Mouse (Mus musculus): ENCODE measurements around the gene Galnt17.

Gene Galnt17

DNA sequence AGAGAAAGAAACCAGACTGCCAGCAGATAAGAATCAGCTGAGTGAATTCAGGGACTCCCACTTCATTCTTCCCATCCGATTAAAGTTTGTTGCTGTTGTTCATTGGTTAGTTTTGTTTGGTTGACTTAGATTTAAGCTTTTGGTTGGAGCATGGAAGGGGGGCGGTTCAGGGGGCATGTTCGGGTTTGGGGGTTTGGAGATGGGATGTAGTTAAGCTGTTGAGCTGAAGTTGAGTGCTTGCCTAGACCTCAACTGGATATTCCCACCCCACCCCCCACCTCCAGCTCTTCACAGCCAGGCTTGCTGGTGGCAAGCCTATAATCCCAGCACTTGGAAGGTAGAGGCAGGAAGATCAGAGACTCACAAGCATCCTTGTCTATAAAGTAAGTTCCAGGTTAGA, at the start of gene Galnt17:
TSS of gene Galnt17 (minus strand) at position 101 of the 400 bp plus-strand sequence.
- no peak for DNase-seq (ENCODE audit: low read depth, low spot score)

DNA sequence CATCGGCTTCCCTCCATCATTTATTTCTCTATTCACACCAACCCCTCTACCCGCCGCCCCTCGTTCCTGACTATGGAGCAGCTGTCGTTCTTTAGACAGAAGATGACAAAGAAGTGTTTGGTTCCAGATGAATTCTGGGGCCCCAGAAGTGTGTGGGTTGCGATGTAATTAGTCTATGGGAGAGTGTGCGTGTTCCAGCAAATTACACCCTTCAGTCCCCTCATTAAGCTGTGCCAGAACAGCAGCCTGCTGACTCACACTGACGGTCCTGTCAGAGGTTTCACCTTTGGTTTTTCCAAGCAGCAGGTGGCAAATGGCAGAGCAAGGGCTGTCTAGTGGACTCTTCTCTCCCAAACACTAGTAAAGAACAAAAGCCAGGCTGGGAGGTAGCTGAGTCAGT, 26.2 kb upstream of the Galnt17 start:
- DNase-seq (ENCODE audit: low read depth, low spot score), result no peak

DNA sequence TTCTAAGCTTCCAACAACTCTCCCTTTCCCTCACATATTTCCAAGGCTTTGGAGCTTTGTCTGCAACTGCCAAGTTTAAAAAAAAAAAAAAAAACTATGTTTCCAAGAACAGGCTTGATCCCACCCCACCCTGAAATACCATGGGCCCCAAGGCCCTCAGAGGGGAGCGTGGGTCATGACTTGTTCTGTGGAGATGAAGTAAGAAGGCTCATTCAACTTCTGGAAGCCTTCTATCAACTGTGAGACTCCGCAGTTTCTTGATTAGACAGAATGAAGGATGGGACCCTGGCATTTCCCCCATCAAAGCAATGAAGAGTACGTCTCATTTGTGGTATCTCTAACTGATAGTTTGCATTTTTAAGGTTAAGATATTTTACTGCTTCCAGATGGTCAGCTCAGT, 13.0 kb upstream of the Galnt17 start:
- DNase-seq (ENCODE audit: low read depth, low spot score), result no peak

DNA sequence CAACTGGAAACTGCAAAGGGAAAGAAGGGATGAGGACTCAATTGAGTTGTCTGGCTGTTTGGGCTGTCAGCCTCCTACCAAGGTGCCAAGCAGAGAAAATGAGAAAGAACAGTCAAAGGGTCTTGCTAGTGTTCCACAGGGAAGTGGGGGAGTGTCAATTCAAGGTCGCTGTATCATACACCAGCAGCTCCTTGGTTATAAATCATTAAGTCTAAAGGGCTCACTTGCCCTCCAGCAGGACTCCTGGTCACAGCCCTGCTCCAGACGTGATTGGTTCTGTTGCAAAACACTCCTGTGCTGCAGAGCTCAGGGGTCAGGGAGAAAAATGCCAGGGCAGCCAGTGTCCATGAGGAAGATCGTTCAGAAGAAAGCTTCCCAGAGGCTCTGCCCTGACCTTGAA, 11.3 kb upstream of the Galnt17 start:
- DNase-seq (ENCODE audit: low read depth, low spot score), result no peak

DNA sequence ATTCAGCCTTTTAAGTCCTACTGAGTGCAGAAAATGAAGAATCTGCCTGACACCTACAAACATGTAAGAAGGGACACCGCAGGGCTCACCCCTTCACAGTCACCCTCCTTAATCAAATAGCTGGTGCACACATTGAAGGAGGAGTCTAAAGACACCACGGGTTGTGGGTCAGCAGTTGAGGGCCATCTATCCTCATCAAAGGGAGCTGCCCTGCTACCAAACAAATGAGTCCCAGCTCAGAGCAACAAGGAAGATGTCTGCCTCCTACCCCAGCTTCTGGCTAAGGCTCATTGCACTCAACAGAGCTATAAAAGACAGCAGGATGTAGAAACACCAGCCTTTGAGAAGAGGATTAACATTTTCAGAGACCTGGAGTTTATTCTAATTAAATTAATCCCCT, 10.8 kb upstream of the Galnt17 start:
- DNase-seq (ENCODE audit: low read depth, low spot score), result no peak

DNA sequence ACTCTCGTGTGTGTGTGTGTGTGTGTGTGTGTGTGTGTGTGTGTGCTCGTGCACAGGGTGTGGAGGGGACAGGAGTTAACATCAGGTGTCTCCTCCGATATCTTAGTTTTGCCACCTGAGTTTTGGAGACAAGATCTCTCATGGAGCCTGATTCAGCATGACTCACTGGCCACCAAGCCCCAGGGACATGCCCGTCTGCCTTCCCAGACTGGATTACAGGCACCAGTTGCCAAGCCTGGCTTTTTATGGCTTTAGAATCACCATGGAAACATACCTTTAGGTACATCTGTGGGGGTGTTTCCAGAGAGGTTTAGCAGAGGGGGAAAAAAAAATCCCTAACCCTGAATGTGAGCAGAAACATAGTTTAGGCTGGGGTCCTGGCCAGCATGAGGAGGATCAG, 6.7 kb upstream of the Galnt17 start:
- DNase-seq (ENCODE audit: low read depth, low spot score), result peak; percentile 7

DNA sequence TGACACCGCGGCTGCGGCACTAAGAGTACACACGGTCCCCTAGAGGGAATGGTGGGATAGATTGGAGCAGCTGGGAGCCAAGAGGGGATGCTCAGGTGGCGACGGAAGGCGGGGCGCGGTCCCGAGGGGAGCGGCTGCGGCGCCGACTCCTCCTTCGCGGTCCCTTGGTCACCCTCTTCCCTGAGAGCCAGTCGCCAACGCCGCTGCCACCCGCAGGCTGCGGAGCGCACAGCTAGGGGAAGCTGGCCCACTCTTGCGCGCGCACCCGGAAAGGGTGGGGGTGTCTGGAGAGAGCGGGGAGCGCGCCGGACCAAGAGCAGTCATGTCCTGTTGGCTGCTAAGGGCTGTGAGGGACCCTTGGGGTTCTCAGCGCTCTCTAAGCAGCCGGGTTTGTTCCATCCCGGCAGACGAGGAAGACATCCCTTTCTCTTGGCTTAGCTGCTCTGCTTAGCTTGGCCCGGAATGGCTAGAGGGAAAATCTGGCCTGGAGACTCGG, 593 bp downstream of the Galnt17 start:
- DNase-seq (ENCODE audit: low read depth, low spot score), result no peak

DNA sequence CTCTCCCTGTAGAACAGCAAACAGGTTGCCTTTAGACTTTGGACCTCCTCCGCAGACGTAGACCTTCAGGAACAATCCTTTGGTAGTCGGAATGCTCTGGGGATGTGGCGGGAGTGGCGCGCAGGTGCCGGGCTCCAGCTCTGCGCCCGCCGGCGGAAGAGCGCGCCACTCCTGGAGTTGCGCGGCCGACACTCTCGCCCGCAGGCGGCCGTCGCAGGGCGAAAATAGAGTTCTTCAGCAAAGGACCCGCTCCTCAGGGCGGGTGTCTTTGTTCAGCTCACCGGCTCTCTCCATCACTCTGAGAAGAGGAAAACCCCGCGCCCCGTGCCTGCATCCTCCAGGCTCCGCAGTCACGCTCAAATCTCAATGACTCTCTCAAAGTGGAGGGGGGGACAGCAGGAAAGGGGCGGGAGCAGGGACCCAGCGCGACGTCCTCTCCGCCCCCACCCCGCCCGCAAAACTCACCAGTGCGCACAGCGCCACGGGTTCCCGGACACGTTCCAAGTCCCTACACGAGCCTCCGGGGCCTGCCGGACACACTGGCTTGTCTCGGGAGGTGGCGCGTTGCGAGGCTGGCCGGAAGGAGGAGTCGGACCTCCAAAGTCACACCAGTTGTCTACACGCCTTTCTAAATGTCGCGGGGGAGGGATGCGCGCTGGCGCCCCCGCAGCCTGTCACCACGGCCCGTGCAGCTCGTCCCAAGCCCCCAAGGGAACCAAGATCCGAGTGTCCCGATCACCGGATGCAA, 1.2 kb downstream of the Galnt17 start:
- DNase-seq (ENCODE audit: low read depth, low spot score), result no peak

DNA sequence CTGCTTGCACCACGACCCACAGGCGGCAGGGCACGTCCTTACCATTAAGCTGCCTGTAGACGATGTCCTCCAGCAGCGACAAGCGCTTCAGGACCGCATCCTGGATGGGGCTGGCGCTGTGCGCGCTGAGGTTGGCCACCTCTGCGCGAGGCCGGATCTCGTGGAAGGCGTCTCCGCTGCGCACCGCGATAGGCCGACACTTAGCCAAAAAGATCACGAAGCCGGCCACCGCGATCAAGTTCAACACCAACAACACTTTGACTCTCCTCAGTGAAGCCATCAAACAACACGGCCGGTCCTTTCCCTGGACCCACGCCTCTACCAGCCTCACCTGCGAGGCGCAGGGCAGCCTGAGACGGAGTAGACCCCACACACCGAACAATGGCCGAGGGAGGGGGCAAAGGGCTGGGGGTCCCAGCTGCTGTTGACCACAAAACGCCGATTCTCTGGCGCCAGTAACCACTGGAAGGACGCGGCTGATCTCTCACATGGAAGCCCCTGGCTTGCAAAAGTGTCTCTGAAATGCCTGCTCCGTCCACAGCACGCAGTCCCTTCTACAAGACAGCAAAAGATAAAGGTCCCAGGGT, 1.9 kb downstream of the Galnt17 start:
- no peak for DNase-seq (ENCODE audit: low read depth, low spot score)

DNA sequence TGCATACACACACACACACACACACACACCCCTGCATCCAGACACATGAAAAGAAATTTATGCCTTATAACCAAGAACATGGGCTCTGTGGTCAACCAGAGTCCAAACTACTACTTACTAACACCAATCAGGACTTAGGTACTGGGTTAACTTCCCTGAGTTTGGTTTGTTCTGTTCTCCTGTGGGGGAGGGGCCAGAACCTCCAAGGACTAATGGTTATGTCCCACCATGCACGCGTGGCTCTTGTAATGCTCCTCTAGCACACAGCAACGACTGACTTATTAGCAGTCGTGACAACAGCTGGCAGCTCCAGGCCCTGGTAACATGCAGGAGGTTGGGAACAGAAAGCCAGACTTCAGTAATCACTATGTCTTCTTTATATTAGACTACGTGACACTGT, 3.1 kb downstream of the Galnt17 start:
- no peak for DNase-seq (ENCODE audit: low read depth, low spot score)

DNA sequence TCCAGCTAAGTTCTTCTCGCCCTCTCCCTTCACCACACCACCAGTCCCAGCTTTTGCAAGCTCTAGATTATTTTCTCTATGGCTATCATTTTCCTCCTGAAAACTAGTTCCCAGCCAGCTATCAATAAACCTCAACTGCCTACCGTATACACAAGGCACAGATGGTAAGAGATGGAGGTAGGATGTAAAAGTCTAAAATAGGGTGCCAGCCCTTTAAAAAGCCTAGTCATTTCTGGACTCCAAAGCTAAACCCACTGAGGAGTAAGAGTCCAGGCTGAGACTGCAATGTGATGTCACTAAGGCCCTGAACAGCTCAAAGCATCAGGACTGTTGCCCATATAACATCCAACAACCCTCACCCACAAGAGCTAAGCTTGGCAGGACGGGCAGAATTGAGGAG, 6.8 kb downstream of the Galnt17 start:
- DNase-seq (ENCODE audit: low read depth, low spot score), result no peak

DNA sequence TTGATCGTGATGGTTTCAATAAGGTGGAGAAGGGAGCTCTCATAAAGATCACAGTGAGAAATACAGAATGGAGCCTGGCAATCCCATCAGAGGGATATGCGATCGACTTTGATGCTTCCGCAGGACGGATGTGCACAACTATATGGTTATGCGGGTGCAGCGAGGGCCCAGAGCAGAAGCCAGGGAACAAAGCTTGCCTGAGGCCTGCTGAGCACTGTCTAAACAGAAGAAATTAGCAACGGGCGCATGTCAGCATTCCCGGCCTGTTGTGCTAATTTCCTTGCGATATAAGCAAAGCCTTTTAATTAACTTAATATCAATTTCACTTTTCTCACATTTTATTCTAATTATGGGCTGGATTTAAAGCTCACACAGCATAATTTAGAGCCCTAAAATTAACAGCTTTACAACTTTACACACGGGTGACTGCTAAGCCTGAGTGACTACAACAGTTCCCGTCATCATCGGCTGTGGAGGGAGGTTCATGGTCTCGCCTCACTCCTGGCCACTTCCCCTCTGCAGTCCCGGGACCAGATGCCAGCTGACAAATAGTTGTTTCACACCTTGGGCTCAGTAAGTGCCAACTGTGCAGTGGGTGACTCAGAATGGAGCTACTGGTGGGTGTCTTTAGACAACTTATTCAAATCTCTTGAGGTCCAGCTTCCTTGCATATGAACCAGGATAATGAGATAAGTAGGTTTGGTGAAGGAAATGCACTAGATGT, 14.4 kb downstream of the Galnt17 start:
- no peak for DNase-seq (ENCODE audit: low read depth, low spot score)

DNA sequence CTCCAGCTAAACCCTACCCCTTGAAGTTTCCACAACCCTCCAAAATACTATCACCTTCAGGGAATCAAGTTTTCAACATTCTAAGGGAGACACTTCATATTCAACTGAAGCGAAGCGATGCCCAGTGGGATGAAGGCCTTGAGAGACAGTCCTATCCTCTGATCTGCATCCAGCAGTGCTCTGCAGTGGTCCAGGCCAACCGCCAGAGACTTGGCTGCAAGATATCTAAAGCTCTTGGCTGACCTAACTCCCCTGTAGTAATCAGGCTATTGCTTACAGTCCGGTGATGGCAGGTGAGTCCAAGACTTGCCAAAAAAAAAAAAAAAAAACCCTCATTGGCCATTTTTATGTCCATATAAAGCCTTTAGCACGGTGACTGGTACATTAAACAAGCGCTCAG, 21.2 kb downstream of the Galnt17 start:
- no peak for DNase-seq (ENCODE audit: low read depth, low spot score)

DNA sequence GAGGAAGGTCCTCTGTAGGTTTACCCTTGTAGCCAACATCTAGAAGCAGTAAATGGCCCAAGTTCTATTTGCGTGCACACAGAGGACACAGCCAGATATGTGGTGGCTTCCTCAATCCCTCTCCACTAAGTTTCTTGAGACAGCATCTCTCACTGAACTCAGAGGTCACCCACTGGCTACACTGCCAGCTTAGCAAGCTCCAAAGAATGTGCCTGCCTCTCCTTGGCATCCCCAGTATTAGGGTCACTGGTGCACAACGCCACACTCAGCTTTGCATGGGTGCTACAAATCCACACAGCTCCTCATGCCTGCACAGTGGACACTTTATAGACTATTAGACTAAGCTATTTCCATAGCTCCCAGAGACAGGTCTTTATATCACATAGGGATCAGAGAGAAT, 21.6 kb downstream of the Galnt17 start:
- no peak for DNase-seq (ENCODE audit: low read depth, low spot score)

DNA sequence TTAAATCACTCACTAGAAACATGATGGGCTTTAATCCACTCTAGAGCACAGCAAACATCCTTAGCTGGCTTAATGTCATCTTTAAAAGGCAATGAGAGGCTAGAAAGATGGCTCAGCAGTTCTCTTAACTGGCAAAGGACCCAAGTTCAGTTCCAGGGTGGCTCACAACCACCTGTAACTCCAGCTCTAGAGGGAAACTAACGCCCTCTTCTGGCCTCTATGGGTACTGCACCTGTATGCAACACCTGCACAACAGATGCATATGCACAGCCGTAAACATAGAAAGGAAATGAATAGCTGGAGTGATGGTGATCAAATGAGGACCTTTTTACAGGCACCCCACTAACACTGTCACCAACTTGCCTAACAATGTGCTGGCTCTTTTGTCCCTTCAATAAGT, 27.9 kb downstream of the Galnt17 start:
- no peak for DNase-seq (ENCODE audit: low read depth, low spot score)

DNA sequence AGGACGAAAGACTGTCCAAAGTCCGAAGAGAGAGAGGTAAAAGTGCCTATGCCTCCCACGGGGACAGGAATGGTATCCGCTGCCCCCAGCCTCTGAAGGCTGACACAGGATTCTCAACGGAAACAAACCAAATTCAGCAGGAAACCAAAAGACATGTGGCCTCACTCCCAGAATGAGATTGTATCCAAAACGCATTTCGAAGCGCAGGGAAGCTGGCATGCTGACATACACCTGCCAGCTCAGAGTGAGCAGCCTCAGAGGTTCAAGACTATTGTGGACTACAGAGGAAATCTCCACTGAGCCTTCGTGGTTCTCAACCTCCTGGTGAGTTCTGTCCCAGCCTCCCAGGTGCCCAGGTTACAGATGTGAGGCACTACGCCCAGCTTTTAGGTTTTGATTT, 29.0 kb downstream of the Galnt17 start:
- no peak for DNase-seq (ENCODE audit: low read depth, low spot score)

DNA sequence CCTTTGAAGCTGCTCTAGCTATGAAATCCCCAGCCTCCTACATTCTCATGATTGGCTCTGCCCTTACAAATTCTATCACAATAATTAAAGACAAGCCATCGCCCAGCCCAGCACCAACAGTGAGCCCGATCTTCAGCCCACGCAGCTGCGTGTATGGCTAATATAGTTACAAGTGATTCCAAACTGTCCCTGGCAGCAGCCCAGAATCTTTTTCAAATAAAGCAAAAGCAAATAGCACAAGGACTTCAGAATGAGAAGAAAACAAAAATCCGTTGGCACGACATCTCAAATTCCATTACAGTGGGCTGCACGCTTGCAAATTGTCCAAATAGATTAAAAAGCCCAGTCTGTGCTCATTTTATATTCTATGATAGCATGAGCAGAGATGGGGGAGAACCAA, 31.1 kb downstream of the Galnt17 start:
- no peak for DNase-seq (ENCODE audit: low read depth, low spot score)

DNA sequence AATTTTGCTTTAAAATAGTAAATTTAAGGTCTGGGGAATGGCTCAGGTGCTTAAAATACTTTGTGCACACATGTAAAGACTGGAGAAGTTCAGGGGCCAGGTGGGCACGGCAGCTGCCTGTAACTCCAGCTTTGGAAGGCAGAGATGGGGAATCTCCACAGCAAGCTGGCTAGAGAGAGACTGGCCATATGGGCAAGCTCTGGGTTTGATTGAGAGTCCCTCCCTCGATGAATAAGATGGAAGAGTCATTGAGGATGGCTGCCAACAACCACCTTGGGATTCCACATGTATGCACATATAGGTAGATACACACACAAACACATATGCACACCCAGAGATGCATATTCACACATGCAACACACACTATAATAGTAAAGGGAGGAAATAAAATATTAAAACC, 42.0 kb downstream of the Galnt17 start:
- DNase-seq (ENCODE audit: low read depth, low spot score), result no peak

DNA sequence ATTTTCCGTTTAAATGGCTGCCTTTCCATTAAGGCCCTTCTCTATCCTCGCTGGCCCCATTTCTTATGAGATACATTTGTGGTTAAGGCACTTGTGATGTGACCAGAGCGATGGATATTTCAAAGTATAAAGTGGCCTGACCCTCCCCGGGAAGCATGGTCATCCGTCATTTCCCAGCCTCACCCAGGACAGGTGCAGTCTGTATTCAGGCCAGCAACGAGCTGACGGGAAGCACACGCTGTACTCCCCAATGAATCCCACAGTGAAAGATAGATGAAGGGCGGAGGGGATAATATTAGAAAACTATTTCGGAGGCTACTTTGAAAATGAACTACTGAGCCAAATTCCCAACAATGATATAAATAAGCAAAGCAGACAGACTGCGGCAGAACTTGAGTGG, 44.2 kb downstream of the Galnt17 start:
- no peak for DNase-seq (ENCODE audit: low read depth, low spot score)

DNA sequence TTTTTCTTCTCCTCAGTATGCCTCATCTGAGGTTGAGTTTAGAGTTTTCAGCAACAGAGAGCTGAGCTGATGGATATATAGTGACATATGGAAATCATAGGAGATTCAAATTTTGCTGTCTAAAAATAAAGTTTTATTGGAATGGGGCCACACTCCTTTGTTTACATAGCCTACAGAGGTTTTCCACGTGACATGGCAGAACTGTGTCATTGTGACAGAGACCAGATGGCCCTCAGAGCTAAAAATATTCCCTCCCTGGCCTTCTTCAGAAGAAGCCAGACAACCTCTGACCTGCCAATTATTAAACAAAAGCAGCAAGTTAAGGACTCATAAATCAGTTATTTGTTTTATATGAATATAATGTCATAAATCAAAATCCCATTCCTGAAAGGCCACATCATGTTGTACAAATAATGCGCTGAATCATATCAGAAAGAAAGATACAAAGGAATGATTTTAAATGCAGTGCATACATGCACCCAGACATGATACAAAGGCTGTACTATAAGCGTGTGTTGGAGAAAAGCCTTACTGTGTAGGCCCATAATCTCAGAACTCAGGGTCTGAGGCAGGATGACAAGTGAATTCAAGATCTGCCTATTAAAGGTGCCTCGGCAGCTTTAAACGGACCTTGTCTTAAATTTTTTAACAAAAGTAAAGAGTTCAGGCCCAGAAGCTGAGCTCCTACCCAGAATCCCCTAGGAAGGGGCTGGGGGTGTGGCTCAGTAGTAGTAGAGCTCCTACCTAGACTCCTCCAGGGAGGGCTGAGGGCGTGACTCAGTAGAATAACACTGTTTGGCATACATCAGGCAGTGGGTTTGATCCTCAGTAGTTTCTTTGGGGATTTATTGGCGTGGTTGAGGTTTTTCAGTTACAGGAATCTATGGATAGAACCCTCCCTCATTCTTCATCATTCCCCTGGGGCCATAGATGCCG, 57.3 kb downstream of the Galnt17 start:
- no peak for DNase-seq (ENCODE audit: low read depth, low spot score)

DNA sequence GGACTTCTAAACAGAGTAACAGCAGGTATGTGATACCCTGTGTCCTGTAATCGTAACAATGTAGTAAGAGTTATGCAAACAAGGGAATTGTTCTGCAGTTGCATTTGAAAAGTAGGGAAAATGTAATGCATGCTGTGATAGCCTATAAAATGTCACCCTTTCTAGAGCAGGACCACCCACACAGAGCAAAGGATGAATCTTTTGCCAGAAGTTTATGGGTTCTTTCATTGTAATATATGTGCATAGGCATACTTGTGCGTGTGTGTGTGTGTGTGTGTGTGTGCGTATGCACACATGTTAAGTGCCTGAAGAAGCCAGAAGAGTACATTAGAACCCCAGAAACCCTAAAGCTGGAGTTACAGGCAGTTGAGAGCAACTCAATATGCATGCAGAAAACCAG, 59.9 kb downstream of the Galnt17 start:
- DNase-seq (ENCODE audit: low read depth, low spot score), result no peak

DNA sequence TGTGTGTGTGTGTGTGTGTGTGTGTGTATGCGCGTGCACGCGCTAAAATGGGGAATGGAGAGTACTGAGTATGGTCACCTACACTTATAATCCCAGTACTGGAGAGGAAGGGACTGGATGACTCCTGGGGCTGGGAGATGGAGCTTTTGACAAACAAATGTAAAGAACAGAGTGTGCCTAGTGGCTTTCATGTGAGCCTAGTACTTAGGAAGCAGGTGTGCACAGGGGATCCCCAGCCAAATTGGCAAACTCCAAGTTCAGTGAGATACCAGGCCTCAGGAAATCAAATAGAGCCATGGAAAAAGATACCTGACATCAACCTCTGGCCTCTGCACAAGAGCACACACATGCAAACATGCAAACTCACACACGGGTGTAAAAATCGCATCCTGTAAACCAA, 61.7 kb downstream of the Galnt17 start:
- no peak for DNase-seq (ENCODE audit: low read depth, low spot score)
